Mouse (Mus musculus): ENCODE data around the gene Tctn3. TPM values are rescaled to one million over a fixed set of nuclear protein-coding genes. Genes with fewer than 3 reads are reported as not detected.

Gene Tctn3
- total RNA-seq (2014; rRNA removed) (32.9 and 39.4 TPM in 2 replicates), polyA plus RNA-seq (2015; fragmentation: Nextera tagmentation; extraction: Ambion mirVana) (13.6 and 14.4 TPM in 2 replicates)

DNA sequence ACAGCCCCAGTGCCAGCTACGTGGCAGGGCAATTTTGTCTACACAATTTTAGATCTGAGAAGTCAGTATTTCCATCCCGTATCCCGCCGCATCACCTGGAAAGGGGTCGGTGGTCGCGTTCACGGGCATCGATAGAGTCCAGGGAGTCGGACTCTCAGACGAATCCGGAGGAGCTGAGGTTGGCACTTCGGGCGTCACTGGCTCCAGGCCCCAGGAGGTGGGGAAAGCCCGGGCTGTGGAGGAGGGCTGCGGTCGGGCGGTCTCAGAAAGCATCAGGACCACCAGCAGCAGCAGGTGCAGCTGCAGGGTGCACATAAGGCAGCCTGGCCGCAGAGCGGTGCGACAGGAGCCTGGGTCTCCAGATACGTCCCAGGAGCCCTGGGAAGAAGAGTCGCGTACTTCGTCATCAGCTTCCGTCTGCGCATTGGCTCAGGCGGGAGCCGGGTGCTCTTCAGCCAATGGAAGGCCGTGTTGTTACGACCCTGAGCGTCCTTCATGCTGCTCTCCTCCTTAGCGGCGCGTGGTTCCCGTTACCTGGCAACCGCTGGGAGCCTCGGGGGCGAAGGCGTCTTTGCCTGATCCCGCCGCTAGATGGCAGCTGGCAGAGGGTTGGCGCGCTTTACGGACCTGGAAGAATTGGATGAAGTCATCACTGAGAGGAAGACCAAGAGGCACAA is at the start of gene Tctn3, which contains the start of gene Entpd1:
Gene Tctn3 (minus strand): TSS at position 404 of the 677 bp plus-strand sequence.
Gene Entpd1 (plus strand): TSS at position 537 of the 677 bp plus-strand sequence.
- H3K4me1 ChIP-seq (ENCODE audit: insufficient read depth, low read length): peaks cover 8% of the 10 kb centered on the region; the same call in 1 of the 2 replicates
- peak within 1 kb of the TSS; percentile 69 for H3K4me3 ChIP-seq (ENCODE audit: low read length)
- no peaks in the 10 kb centered on the region for H3K27me3 ChIP-seq (ENCODE audit: insufficient read depth, low read length)
- ATAC-seq: peak; percentile 100
- peak within 1 kb of the TSS; percentile 57 for H3K9ac ChIP-seq (replicated peaks; ENCODE audit: low read length)
- WGBS: under 1% methylated on average over 45 of the region's 45 CpGs
- DNase-seq (ENCODE audit: low spot score): peak; percentile 99
- no peaks in the 10 kb centered on the region for H3K9me3 ChIP-seq (ENCODE audit: low read length)
- H3K4me2 ChIP-seq (ENCODE audit: low read depth, low read length): peak within 1 kb of the TSS; percentile 75
- H3K27ac ChIP-seq: no peak within 1 kb of the TSS; the same call in 1 of the 2 replicates
- TF ChIP-seq CTCF (IDR thresholded peaks at IDR 0.05; ENCODE audit: low read depth): peak; percentile 99
- H3K36me3 ChIP-seq (ENCODE audit: insufficient read depth, low read length): peaks cover 22% of the 10 kb centered on the region

DNA sequence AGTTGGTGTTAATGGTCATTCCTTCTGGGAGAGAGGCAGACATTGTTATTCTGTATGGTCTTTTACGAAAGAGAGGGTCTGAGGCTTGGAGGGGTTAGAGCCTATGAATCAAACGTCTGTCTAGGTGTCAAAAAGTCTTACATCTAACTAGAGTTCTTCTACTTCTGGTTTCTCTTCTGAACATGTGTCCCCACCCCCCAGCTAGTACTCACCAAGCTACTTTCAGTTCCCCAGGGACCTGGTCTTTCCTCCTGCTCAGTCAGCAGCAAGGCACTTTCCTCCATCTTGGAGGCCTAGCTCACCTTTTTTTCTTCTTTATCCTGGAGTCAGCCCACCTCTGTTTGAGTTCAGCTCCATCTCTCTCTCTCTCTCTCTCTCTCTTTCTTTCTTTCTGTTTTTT is 49.1 kb upstream of the Tctn3 start:
- ATAC-seq (no peak), DNase-seq (ENCODE audit: low spot score) (no peak)
- H3K27me3 ChIP-seq (ENCODE audit: insufficient read depth, low read length): no peaks in the 10 kb centered on the region
- peak overlapping the region; percentile 34 for H3K4me3 ChIP-seq (ENCODE audit: low read length)
- no peaks in the 10 kb centered on the region for H3K36me3 ChIP-seq (ENCODE audit: insufficient read depth, low read length)
- H3K9ac ChIP-seq (replicated peaks; ENCODE audit: low read length): peak overlapping the region; percentile 51; the same call in 1 of the 2 replicates
- peak overlapping the region; percentile 77; the same call in 1 of the 2 replicates for H3K27ac ChIP-seq
- peak overlapping the region; percentile 63 for H3K4me2 ChIP-seq (ENCODE audit: low read depth, low read length)
- H3K4me1 ChIP-seq (ENCODE audit: insufficient read depth, low read length): 0 out of 2 replicates have a peak, but pooled peaks cover 10% of the 10 kb centered on the region
- TF ChIP-seq CTCF (IDR thresholded peaks at IDR 0.05; ENCODE audit: low read depth): no peak
- 72% methylated on average over 2 of the region's 2 CpGs for WGBS
- H3K9me3 ChIP-seq (ENCODE audit: low read length): no peaks in the 10 kb centered on the region

DNA sequence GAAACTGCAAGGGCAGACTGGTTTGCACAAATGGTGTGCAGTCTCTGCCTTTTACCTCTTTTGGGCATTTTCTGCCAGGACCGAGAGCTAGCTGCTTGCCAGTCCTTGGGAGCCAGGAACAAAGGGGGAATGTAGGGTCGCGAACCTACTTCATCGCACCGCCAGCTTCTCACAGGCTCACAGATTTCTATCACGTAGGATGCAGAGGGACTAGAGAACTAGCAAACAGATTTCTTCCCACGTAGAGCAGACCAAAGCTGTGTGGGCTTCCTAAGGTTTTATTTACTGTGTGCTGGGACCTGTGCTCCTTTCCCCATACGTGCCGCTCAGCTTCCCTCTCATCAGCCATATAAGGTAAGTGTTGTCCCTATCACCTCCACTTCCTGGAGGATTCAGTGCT is 48.5 kb upstream of the Tctn3 start:
- H3K4me1 ChIP-seq (ENCODE audit: insufficient read depth, low read length): 0 out of 2 replicates have a peak, but pooled peaks cover 10% of the 10 kb centered on the region
- H3K4me2 ChIP-seq (ENCODE audit: low read depth, low read length): peak overlapping the region; percentile 63
- no peak for TF ChIP-seq CTCF (IDR thresholded peaks at IDR 0.05; ENCODE audit: low read depth)
- DNase-seq (ENCODE audit: low spot score): peak; percentile 27
- no peaks in the 10 kb centered on the region for H3K9me3 ChIP-seq (ENCODE audit: low read length)
- 15% methylated on average over 9 of the region's 9 CpGs for WGBS
- H3K27ac ChIP-seq: peak overlapping the region; percentile 77
- H3K36me3 ChIP-seq (ENCODE audit: insufficient read depth, low read length): no peaks in the 10 kb centered on the region
- peak; percentile 44; the same call in 1 of the 2 replicates for ATAC-seq
- H3K9ac ChIP-seq (replicated peaks; ENCODE audit: low read length): peak overlapping the region; percentile 51
- H3K27me3 ChIP-seq (ENCODE audit: insufficient read depth, low read length): no peaks in the 10 kb centered on the region
- peak overlapping the region; percentile 34 for H3K4me3 ChIP-seq (ENCODE audit: low read length)

DNA sequence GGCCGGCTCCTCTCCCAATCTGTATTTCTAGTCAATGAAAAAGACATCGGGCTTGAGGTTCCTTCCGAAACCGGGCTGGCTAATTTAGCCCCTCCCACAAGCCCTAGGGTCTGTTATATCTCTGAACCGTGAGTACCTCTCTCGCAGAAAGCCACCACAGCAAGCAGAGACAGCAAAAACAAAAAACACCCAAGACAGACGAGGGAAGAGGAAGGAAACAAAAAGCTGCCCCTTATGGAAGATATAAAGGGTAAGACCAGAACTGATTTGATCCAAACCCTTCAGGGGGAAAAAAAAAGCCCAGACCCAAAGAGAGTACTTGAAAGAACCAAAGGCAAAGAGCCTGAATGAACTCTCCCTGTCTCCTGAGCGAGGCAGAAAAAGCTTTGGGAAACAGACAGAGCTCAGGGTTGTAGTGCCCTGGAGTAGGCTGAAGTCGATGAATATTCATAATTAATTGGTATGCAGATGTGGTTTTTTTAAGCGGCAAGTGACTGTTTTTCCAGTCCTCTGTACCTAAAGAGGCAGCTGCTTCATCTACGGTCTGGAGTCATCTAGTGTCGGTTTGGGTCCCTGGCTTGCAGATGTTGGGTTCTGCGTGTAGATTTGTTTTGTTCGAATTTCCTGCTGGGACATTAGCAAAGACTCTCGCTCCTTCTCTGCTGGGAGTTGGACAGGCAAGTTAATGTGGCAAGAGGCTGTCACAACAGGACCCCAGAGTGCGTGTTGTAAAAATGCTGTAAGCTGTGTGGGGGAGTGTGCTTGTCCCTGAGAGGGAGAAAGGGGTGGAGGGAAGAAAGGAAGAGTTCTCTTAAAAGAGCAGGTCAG is 47.8 kb upstream of the Tctn3 start:
- peak overlapping the region; percentile 77 for H3K27ac ChIP-seq
- ATAC-seq (peak; percentile 91), DNase-seq (ENCODE audit: low spot score) (peak; percentile 53)
- under 1% methylated on average over 16 of the region's 16 CpGs for WGBS
- peak overlapping the region; percentile 51 for H3K9ac ChIP-seq (replicated peaks; ENCODE audit: low read length)
- H3K4me2 ChIP-seq (ENCODE audit: low read depth, low read length): peak overlapping the region; percentile 63
- no peaks in the 10 kb centered on the region for H3K36me3 ChIP-seq (ENCODE audit: insufficient read depth, low read length)
- H3K4me1 ChIP-seq (ENCODE audit: insufficient read depth, low read length): 0 out of 2 replicates have a peak, but pooled peaks cover 10% of the 10 kb centered on the region
- H3K4me3 ChIP-seq (ENCODE audit: low read length): peak overlapping the region; percentile 34
- H3K9me3 ChIP-seq (ENCODE audit: low read length): no peaks in the 10 kb centered on the region
- peak; percentile 16; the same call in 1 of the 2 replicates for TF ChIP-seq CTCF (IDR thresholded peaks at IDR 0.05; ENCODE audit: low read depth)
- H3K27me3 ChIP-seq (ENCODE audit: insufficient read depth, low read length): no peaks in the 10 kb centered on the region

DNA sequence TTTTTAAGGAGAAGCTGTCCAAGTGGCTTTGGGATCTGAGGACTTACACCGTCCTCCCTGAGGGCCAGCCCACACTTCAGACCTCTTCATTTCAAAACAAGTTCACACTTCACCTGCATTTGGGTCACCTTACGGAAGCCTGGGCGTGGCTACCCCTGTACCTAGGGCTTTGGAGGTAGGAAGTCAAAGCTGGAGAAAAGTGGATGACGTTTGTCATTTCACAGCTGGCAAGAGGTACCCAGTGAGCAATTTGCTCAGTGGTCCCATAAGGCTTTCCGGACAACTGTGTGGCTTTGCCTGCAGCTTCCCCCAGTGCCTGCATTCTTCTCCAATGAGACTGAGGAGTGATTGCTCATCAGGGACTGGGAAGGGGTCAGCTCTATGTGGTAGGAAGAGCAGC is 46.9 kb upstream of the Tctn3 start:
- no peak for TF ChIP-seq CTCF (IDR thresholded peaks at IDR 0.05; ENCODE audit: low read depth)
- Histone ChIP-seq H3K9me3 (ENCODE audit: low read length) (no peaks in the 10 kb centered on the region), H3K36me3 (ENCODE audit: insufficient read depth, low read length) (no peaks in the 10 kb centered on the region), H3K4me3 (ENCODE audit: low read length) (no peak overlapping the region), H3K9ac (replicated peaks; ENCODE audit: low read length) (no peak overlapping the region), H3K27me3 (ENCODE audit: insufficient read depth, low read length) (no peaks in the 10 kb centered on the region), H3K4me2 (ENCODE audit: low read depth, low read length) (peak overlapping the region; percentile 63; the same call in 1 of the 2 replicates), H3K4me1 (ENCODE audit: insufficient read depth, low read length) (0 out of 2 replicates have a peak, but pooled peaks cover 10% of the 10 kb centered on the region), H3K27ac (0 out of 2 replicates have a peak overlapping the region, but pooled peaks have one; percentile 77)
- ATAC-seq: no peak
- no peak for DNase-seq (ENCODE audit: low spot score)
- 53% methylated on average over 5 of the region's 5 CpGs for WGBS

DNA sequence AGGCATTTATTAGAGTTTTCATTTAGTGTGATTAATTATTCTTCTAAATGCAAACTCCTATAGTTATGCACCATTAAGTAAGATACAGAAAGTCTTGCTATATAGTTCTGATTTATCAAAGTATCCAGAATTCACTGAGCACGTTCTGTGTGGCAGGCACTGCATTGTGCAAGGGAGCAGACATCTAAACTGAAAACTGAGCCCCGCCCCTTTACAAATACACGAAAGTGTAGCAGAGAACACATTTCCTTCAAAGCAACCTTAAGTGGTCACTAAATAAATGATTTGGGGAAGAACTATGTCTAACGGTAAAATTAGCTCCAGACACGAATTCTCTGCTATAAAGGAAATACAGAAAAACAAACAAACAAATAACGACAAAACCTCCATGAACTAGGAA is 46.2 kb upstream of the Tctn3 start:
- H3K4me2 ChIP-seq (ENCODE audit: low read depth, low read length): no peak overlapping the region
- no peak overlapping the region for H3K27ac ChIP-seq
- H3K9me3 ChIP-seq (ENCODE audit: low read length): no peaks in the 10 kb centered on the region
- no peak for ATAC-seq
- no peaks in the 10 kb centered on the region for H3K27me3 ChIP-seq (ENCODE audit: insufficient read depth, low read length)
- H3K4me1 ChIP-seq (ENCODE audit: insufficient read depth, low read length): 0 out of 2 replicates have a peak, but pooled peaks cover 10% of the 10 kb centered on the region
- no peak for DNase-seq (ENCODE audit: low spot score)
- TF ChIP-seq CTCF (IDR thresholded peaks at IDR 0.05; ENCODE audit: low read depth): no peak
- no peak overlapping the region for H3K9ac ChIP-seq (replicated peaks; ENCODE audit: low read length)
- no peaks in the 10 kb centered on the region for H3K36me3 ChIP-seq (ENCODE audit: insufficient read depth, low read length)
- WGBS: 71% methylated on average over 6 of the region's 6 CpGs
- no peak overlapping the region for H3K4me3 ChIP-seq (ENCODE audit: low read length)

All from hindbrain, postnatal 0 days (tissue).